7 mouse cellular contexts compared by ENCODE assay signal in genomic region chr9:120855293-120856050, GRCm38 (mm10).
DNase-seq lines count a peak whose midpoint lies in the region; ATAC-seq lines count a peak whose summit lies in the region.

No protein-coding gene starts in this region.

- DNase-seq in left cerebral cortex, postnatal 4 days, result peak; percentile 74
- no peak for DNase-seq in left cerebral cortex, postnatal 14 days (ENCODE audit: low spot score in 2 of 2)
- DNase-seq in adrenal gland, postnatal 25 days, result peak; percentile 39
- DNase-seq in heart, adult 8-10 months (ENCODE audit: low spot score), result peak; percentile 35
- no peak for DNase-seq in yolk sac, embryonic 10.5 days (ENCODE audit: low spot score)
- DNase-seq in left cerebral cortex, adult 11 months (ENCODE audit: low spot score), result no peak

- intact Hi-C loops in left cerebral cortex, postnatal 4 days (cut with DNase I), result no loop called here
- intact Hi-C loops in left cerebral cortex, postnatal 14 days (cut with DNase I), result no loop called here

- ATAC-seq in megakaryocyte progenitor cell, adult 5-6 weeks (replicated peaks; ENCODE audit: poor library complexity), result peak; percentile 82

Comparison
In these comparisons a context has a peak if more than half of its experiments do, and no peak if none do; other contexts are left out.
1. DNase-seq: peak in left cerebral cortex, postnatal 4 days (single experiment), adrenal gland, postnatal 25 days (single experiment) and heart, adult 8-10 months (single experiment); none in left cerebral cortex, postnatal 14 days (0 of 2), yolk sac, embryonic 10.5 days (single experiment) and left cerebral cortex, adult 11 months (single experiment).